Mouse (Mus musculus): ENCODE results near the gene Btf3l4.

Gene Btf3l4

GRCm38 (mm10) chr4:108832916-108833827 is at the start of gene Btf3l4:
Btf3l4 (minus strand) TSS chr4:108833614.
- DNase-seq: peak; percentile 98

- peak; percentile 80 for DNase-seq
These were observed 45.8 kb upstream of the Btf3l4 start, which contains the start of gene Rab3b for GRCm38 (mm10) chr4:108878963-108879822. Rab3b (plus strand) TSS chr4:108879063.

GRCm38 (mm10) chr4:108877901-108878300 is 44.5 kb upstream of the Btf3l4 start:
- DNase-seq: no peak

GRCm38 (mm10) chr4:108873746-108874145 is 40.3 kb upstream of the Btf3l4 start:
- no peak for DNase-seq

GRCm38 (mm10) chr4:108869730-108870374 is 36.4 kb upstream of the Btf3l4 start:
- DNase-seq: peak; percentile 91

GRCm38 (mm10) chr4:108866806-108867205 is 33.4 kb upstream of the Btf3l4 start:
- no peak for DNase-seq

- DNase-seq: no peak
These were observed 15.1 kb upstream of the Btf3l4 start, which contains the start of gene A730015C16Rik for GRCm38 (mm10) chr4:108848505-108848848. A730015C16Rik (minus strand) TSS chr4:108848619.

- peak; percentile 95 for DNase-seq
These were observed 14.5 kb upstream of the Btf3l4 start, which contains the start of gene Kti12 for GRCm38 (mm10) chr4:108847715-108848504. Kti12 (plus strand) TSS chr4:108847785.

GRCm38 (mm10) chr4:108845824-108846569 is 12.6 kb upstream of the Btf3l4 start:
- DNase-seq: no peak

- no peak for DNase-seq
These were observed 9.9 kb upstream of the Btf3l4 start for GRCm38 (mm10) chr4:108843336-108843735.

GRCm38 (mm10) chr4:108841920-108842578 is 8.6 kb upstream of the Btf3l4 start:
- no peak for DNase-seq

- no peak for DNase-seq
These were observed 4.6 kb upstream of the Btf3l4 start for GRCm38 (mm10) chr4:108838031-108838430.

- no peak for DNase-seq
These were observed 2.1 kb upstream of the Btf3l4 start for GRCm38 (mm10) chr4:108835496-108835895.

GRCm38 (mm10) chr4:108834971-108835311 is 1.5 kb upstream of the Btf3l4 start:
- peak; percentile 36 for DNase-seq

GRCm38 (mm10) chr4:108834115-108834970 is 929 bp upstream of the Btf3l4 start, which contains the start of gene Txndc12:
Txndc12 (plus strand) TSS chr4:108834601.
- DNase-seq: peak; percentile 97

GRCm38 (mm10) chr4:108833828-108834114 is 357 bp upstream of the Btf3l4 start:
- DNase-seq: no peak

GRCm38 (mm10) chr4:108830698-108831097 is 2.7 kb downstream of the Btf3l4 start:
- DNase-seq: no peak

GRCm38 (mm10) chr4:108826643-108827042 is 6.8 kb downstream of the Btf3l4 start:
- DNase-seq: no peak

- no peak for DNase-seq
These were observed 7.3 kb downstream of the Btf3l4 start for GRCm38 (mm10) chr4:108826096-108826495.

GRCm38 (mm10) chr4:108825677-108826076 is 7.7 kb downstream of the Btf3l4 start:
- no peak for DNase-seq
